Mouse (Mus musculus): ENCODE measurements around the gene Higd1a. TPM values are rescaled to one million over a fixed set of nuclear protein-coding genes. Genes with fewer than 3 reads are reported as not detected.

Higd1a gene
- total RNA-seq, 2 experiments from 2014 or later: 96.5 to 107 TPM

DNA sequence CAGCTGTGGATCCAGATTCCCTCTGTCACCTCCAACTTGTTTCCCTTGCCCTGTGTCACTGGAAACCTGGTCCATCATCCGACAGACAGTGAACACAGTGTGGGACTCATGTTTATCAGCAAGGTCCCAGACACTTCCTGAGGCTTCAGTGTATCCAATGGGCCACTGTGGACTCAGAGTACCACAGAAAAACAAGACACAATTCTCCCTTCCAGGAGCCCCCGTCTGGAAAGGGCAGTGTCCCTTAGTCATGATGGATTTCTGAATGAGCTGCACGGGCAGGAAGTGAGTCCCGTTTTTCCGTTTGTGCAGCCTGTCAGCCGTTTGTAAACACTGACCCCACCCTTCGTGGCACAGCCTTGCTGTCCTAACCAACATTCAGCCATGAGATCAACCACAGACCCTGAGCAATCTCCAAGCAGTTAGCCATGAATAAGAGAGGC lies 23.9 kb upstream of the Higd1a start:
- no peak for DNase-seq (ENCODE audit: low spot score in 2 of 2)

GRCm38 (mm10) chr9:121881301-121881700 lies 23.1 kb upstream of the Higd1a start:
- peak in 1 of 2 experiments; percentile 58 for DNase-seq (ENCODE audit: low spot score in 2 of 2)

- DNase-seq (ENCODE audit: low spot score in 2 of 2): peak; percentile 75 to 78
Observed at GRCm38 (mm10) chr9:121880840-121881239, 22.7 kb upstream of the Higd1a start.

- DNase-seq (ENCODE audit: low spot score in 2 of 2): peak; percentile 72 to 77
Observed at GRCm38 (mm10) chr9:121877052-121877740, 19.0 kb upstream of the Higd1a start.

- DNase-seq (ENCODE audit: low spot score in 2 of 2): no peak
Observed at GRCm38 (mm10) chr9:121873578-121873977, 15.4 kb upstream of the Higd1a start.

GRCm38 (mm10) chr9:121872062-121872683 lies 14.0 kb upstream of the Higd1a start:
- no peak for DNase-seq (ENCODE audit: low spot score in 2 of 2)

DNA sequence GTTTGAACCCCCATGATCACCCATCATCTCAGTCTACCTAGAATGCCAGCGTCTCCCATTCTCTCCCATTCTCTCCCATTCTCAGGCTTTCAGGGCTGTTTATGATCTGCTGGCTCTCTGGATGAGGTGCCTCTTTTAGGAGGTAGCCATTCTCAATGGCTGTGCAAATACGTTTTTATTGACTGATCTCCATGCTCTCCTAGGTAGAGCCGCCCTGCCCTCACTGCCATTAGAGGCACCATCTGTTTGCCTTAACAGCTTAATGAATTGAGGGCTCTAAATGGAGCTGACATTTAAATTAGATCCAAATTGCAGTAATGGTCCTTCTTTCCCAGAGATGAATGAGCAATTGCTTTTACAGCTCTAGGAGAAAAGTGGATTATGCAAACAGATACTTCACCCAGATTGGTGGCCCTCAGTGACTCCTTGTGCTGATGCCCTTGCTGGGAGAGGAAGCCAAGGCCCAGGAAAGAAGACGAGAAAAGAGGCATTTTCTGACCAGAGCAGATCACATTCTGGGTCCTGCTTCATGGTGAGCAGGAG lies 11.9 kb upstream of the Higd1a start:
- DNase-seq (ENCODE audit: low spot score in 2 of 2): no peak

GRCm38 (mm10) chr9:121869432-121869831 lies 11.3 kb upstream of the Higd1a start:
- DNase-seq (ENCODE audit: low spot score in 2 of 2): no peak

GRCm38 (mm10) chr9:121868236-121868635 lies 10.1 kb upstream of the Higd1a start:
- no peak for DNase-seq (ENCODE audit: low spot score in 2 of 2)

- no peak for DNase-seq (ENCODE audit: low spot score in 2 of 2)
Observed at GRCm38 (mm10) chr9:121867632-121868031, 9.5 kb upstream of the Higd1a start.

DNA sequence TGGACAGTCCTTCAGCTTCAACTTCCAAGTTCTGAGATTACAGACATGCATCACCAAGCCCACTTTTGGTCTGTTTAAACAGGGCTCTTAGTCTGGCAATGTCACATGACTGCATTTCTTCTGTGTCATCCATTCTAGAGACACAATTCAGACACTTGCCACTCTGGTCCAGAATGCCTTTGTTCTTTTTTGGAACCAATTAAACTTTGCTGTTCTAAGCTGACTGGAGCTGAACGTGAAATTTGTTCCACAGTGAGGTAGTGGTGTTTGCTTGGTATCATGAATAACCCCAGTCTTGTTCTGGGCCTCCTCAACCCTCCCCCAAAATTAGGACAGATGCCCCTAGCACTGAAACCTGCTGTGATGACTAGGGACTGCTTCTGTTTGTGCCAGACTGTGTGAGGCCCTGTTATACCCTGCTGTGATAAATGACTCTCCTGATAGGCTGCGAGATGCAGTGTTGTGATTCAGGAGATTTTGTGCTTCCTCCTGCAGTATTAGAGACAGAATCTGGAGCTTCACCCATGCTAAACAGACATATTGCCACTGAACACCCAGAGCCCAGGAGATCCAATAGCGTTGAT lies 7.4 kb upstream of the Higd1a start:
- no peak for DNase-seq (ENCODE audit: low spot score in 2 of 2)

DNA sequence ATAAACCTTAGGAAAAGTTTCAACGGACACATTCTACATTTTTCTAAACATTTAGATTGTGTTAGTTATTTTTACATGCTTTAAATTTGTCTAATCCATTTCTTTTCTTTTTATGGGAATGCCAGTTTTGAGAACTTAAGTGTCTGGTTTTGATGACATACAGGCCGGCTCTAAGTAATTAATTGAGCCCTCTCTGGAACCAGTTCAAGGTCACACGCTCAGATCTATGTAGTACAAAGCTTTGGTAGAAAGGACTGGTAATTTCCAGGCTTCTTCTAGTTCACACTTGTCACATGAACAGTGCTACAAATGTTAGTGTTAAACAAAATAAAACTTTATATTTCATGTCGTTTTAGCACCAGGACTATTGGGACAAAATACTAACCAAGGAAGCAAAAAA lies 6.7 kb upstream of the Higd1a start:
- no peak for DNase-seq (ENCODE audit: low spot score in 2 of 2)

- no peak for DNase-seq (ENCODE audit: low spot score in 2 of 2)
Observed at GRCm38 (mm10) chr9:121860921-121861320, 2.8 kb upstream of the Higd1a start.

GRCm38 (mm10) chr9:121859345-121859744 lies 1.2 kb upstream of the Higd1a start:
- no peak for DNase-seq (ENCODE audit: low spot score in 2 of 2)

- peak; percentile 98 for DNase-seq (ENCODE audit: low spot score in 2 of 2)
Observed at GRCm38 (mm10) chr9:121857474-121858152, 549 bp downstream of the Higd1a start.

GRCm38 (mm10) chr9:121856649-121857416 lies 1.3 kb downstream of the Higd1a start:
- DNase-seq (ENCODE audit: low spot score in 2 of 2): peak in 1 of 2 experiments; percentile 39

- no peak for DNase-seq (ENCODE audit: low spot score in 2 of 2)
Observed at GRCm38 (mm10) chr9:121854246-121854645, 3.9 kb downstream of the Higd1a start.

- DNase-seq (ENCODE audit: low spot score in 2 of 2): no peak
Observed at GRCm38 (mm10) chr9:121847842-121848241, 10.3 kb downstream of the Higd1a start.

GRCm38 (mm10) chr9:121847138-121847537 lies 11.0 kb downstream of the Higd1a start:
- no peak for DNase-seq (ENCODE audit: low spot score in 2 of 2)

DNA sequence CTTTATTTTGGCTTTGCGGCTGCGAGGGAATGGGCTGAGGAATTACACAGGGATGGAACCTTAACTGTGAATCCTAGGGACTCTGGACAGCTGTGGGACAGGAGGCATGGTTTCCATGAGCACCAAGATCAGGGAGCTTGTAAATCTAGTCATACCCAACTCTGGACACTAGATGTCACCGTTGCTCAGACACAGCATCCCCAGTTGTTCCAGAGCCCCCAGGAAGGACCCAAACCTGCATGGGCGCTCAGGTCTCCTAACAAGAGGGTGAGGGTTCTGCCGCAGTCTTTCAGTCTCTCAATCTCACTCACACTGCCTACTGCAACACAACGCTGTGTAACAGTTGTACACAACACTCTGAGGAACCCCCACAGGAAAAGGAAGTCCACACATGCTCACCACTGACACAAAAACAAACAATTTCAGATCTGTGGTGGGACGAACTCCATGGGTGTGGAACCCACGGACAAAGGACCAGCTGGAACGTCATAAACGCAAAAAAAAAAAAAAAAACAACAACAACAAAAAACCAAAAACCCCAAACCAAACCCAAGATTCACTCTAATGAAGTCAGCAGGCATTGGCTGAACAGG lies 11.5 kb downstream of the Higd1a start:
- no peak for DNase-seq (ENCODE audit: low spot score in 2 of 2)

All from left cerebral cortex, adult 18-20 months (tissue).